23 mouse cellular contexts compared by ENCODE assay signal in the genomic region with DNA sequence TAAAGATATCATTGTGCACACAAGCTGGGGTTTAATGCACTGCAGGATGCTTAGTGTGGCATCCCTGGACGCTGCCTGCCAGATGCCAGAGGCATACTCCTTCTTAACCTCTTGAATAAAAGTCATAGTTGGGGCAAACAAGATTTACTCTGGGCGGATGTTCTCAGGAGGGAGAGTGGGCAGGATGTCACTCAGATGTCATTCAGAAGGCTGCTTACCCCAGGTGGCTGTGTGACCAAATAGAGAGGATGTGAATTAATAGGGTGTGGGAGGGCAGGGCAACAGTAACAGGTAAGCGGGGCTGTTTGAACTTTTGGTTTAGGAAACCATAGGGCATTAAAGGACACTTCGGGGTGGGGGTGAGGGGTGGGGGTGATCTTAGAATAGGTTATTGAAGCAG. TPM values are rescaled to one million over a fixed set of nuclear protein-coding genes. Genes with fewer than 3 reads are reported as not detected.
A peak's percentile ranks its signal among the peaks of the same experiment; 100 is the strongest.
DNase-seq lines count a peak whose midpoint lies in the region; ATAC-seq and TF ChIP-seq lines count a peak whose summit lies in the region.
"Had no signal": no experiment of that assay in that cellular context is flagged by ENCODE, and none has a peak within 500 bp of the region (broad histone marks: within the 10 kb centered on the region; RNA-seq: fewer than 3 reads in every experiment).

No protein-coding gene starts in this region.

- TF ChIP-seq CTCF in hindbrain, postnatal 0 days (IDR thresholded peaks at IDR 0.05; ENCODE audit: low read depth) = no peak
- no peak for TF ChIP-seq CTCF in cerebellum, adult 2 months (IDR thresholded peaks at IDR 0.05; ENCODE audit: borderline replicate concordance, insufficient read depth, low read depth, low read length)

- no peaks in the 10 kb centered on the region for H3K36me3 ChIP-seq in hindbrain, embryonic 13.5 days
- no peaks in the 10 kb centered on the region for H3K36me3 ChIP-seq in hindbrain, postnatal 0 days (ENCODE audit: insufficient read depth, low read length)
- no peaks in the 10 kb centered on the region for H3K36me3 ChIP-seq in neural tube, embryonic 13.5 days
- no peaks in the 10 kb centered on the region for H3K36me3 ChIP-seq in neural tube, embryonic 15.5 days
- H3K36me3 ChIP-seq: embryonic facial prominence, embryonic 12.5 days; embryonic facial prominence, embryonic 15.5 days; G1E had no signal

- no peak overlapping the region for H3K9ac ChIP-seq in hindbrain, embryonic 13.5 days
- no peak overlapping the region for H3K9ac ChIP-seq in hindbrain, postnatal 0 days (replicated peaks; ENCODE audit: low read length)
- no peak overlapping the region for H3K9ac ChIP-seq in neural tube, embryonic 13.5 days
- H3K9ac ChIP-seq in neural tube, embryonic 15.5 days (replicated peaks) = no peak overlapping the region
- H3K9ac ChIP-seq: embryonic facial prominence, embryonic 12.5 days; embryonic facial prominence, embryonic 15.5 days had no signal

- H3K4me3 ChIP-seq in hindbrain, embryonic 13.5 days = no peak overlapping the region
- no peak overlapping the region for H3K4me3 ChIP-seq in hindbrain, postnatal 0 days (ENCODE audit: low read length)
- no peak overlapping the region for H3K4me3 ChIP-seq in neural tube, embryonic 13.5 days
- H3K4me3 ChIP-seq in neural tube, embryonic 15.5 days (replicated peaks) = no peak overlapping the region
- H3K4me3 ChIP-seq in cerebellum, adult 2 months (replicated peaks; ENCODE audit: insufficient read depth, low read depth, low read length) = no peak overlapping the region
- H3K4me3 ChIP-seq: embryonic facial prominence, embryonic 12.5 days; embryonic facial prominence, embryonic 15.5 days had no signal

- DNase-seq in hindbrain, postnatal 0 days (ENCODE audit: low spot score) = no peak
- DNase-seq in heart, adult 18-20 months = no peak
- DNase-seq in cerebellum, adult 2 months = no peak
- DNase-seq: adrenal gland, adult 2 months; adrenal gland, postnatal 14 days; cerebellum, adult 11-12 months; cerebellum, adult 9-10 months; cerebellum, postnatal 14 days; gastrocnemius, postnatal 10 days; gastrocnemius, postnatal 36 days; kidney, adult 18-20 months; kidney, adult 9 months had no signal

- peak overlapping the region; percentile 17; the same call in 1 of the 2 replicates for H3K4me2 ChIP-seq in hindbrain, embryonic 13.5 days
- no peak overlapping the region for H3K4me2 ChIP-seq in hindbrain, postnatal 0 days (ENCODE audit: low read depth, low read length)
- H3K4me2 ChIP-seq in neural tube, embryonic 13.5 days = peak overlapping the region; percentile 5; the same call in 1 of the 2 replicates
- H3K4me2 ChIP-seq in neural tube, embryonic 15.5 days = no peak overlapping the region
- H3K4me2 ChIP-seq: embryonic facial prominence, embryonic 12.5 days; embryonic facial prominence, embryonic 15.5 days; heart, embryonic 11.5 days had no signal

- H3K9me3 ChIP-seq in hindbrain, embryonic 13.5 days = no peaks in the 10 kb centered on the region
- H3K9me3 ChIP-seq in hindbrain, postnatal 0 days (ENCODE audit: low read length) = no peaks in the 10 kb centered on the region
- 0 out of 2 replicates have a peak, but pooled peaks cover 6% of the 10 kb centered on the region for H3K9me3 ChIP-seq in neural tube, embryonic 13.5 days
- H3K9me3 ChIP-seq in neural tube, embryonic 15.5 days (replicated peaks) = no peaks in the 10 kb centered on the region
- H3K9me3 ChIP-seq: embryonic facial prominence, embryonic 12.5 days; embryonic facial prominence, embryonic 15.5 days; G1E had no signal

- WGBS in hindbrain, embryonic 13.5 days = 54% methylated on average over 4 of the region's 4 CpGs
- WGBS in hindbrain, postnatal 0 days = 57% methylated on average over 4 of the region's 4 CpGs
- WGBS in neural tube, embryonic 13.5 days = 70% methylated on average over 4 of the region's 4 CpGs
- 68% methylated on average over 4 of the region's 4 CpGs for WGBS in neural tube, embryonic 15.5 days
- WGBS in cerebellum, adult 2 months = 71% methylated on average over 4 of the region's 4 CpGs

- no peaks in the 10 kb centered on the region for H3K27me3 ChIP-seq in hindbrain, embryonic 13.5 days
- no peaks in the 10 kb centered on the region for H3K27me3 ChIP-seq in hindbrain, postnatal 0 days (ENCODE audit: insufficient read depth, low read length)
- no peaks in the 10 kb centered on the region for H3K27me3 ChIP-seq in neural tube, embryonic 13.5 days
- H3K27me3 ChIP-seq in neural tube, embryonic 15.5 days (replicated peaks) = no peaks in the 10 kb centered on the region
- H3K27me3 ChIP-seq in cerebellum, adult 2 months (ENCODE audit: control insufficient read depth, insufficient read depth, low read length) = no peaks in the 10 kb centered on the region
- H3K27me3 ChIP-seq: CH12.LX; embryonic facial prominence, embryonic 12.5 days; embryonic facial prominence, embryonic 15.5 days; Patski had no signal

- H3K4me1 ChIP-seq in hindbrain, embryonic 13.5 days (replicated peaks) = peaks cover 43% of the 10 kb centered on the region
- peaks cover 12% of the 10 kb centered on the region; the same call in 1 of the 2 replicates for H3K4me1 ChIP-seq in hindbrain, postnatal 0 days (ENCODE audit: insufficient read depth, low read length)
- peaks cover 39% of the 10 kb centered on the region for H3K4me1 ChIP-seq in neural tube, embryonic 13.5 days (replicated peaks)
- H3K4me1 ChIP-seq in neural tube, embryonic 15.5 days = peaks cover 40% of the 10 kb centered on the region
- H3K4me1 ChIP-seq in cerebellum, adult 2 months (ENCODE audit: control insufficient read depth, insufficient read depth, low read length) = peaks cover 7% of the 10 kb centered on the region

- peak overlapping the region; percentile 66; the same call in 1 of the 2 replicates for H3K27ac ChIP-seq in hindbrain, embryonic 13.5 days
- H3K27ac ChIP-seq in hindbrain, postnatal 0 days = no peak overlapping the region
- H3K27ac ChIP-seq in neural tube, embryonic 13.5 days (replicated peaks) = no peak overlapping the region
- no peak overlapping the region for H3K27ac ChIP-seq in neural tube, embryonic 15.5 days (replicated peaks)
- H3K27ac ChIP-seq in cerebellum, adult 2 months (ENCODE audit: insufficient read depth, low read length) = no peak overlapping the region
- H3K27ac ChIP-seq: embryonic facial prominence, embryonic 12.5 days; embryonic facial prominence, embryonic 15.5 days had no signal

- TF ChIP-seq POLR2A in cerebellum, adult 2 months (IDR thresholded peaks at IDR 0.05; ENCODE audit: borderline replicate concordance, insufficient read depth, low read length) = no peak

- ATAC-seq in hindbrain, embryonic 13.5 days (ENCODE audit: low FRiP score) = peak; percentile 14; the same call in 1 of the 2 replicates
- ATAC-seq in hindbrain, postnatal 0 days = no peak
- ATAC-seq in neural tube, embryonic 13.5 days (ENCODE audit: low read depth) = no peak
- no peak for ATAC-seq in neural tube, embryonic 15.5 days (ENCODE audit: low FRiP score)
- ATAC-seq in activated CD4-positive, CD25-positive, alpha-beta regulatory T cell, adult 4 months = peak; percentile 96
- ATAC-seq: forebrain, embryonic 16.5 days; Patski had no signal

RNA-seq across cellular contexts. Expression of a gene that starts 37.7 kb away (rescaled TPM):
- 30.0 and 30.5 TPM in 2 replicates for polyA plus RNA-seq in hindbrain, embryonic 13.5 days (2015; fragmentation: Nextera tagmentation; extraction: Ambion mirVana)
- 31.3 and 33.9 TPM in 2 replicates for total RNA-seq in hindbrain, postnatal 0 days (2014; rRNA removed)
- 17.8 and 17.9 TPM in 2 replicates for polyA plus RNA-seq in hindbrain, postnatal 0 days (2015; fragmentation: Nextera tagmentation; extraction: Ambion mirVana)
- 19.8 and 22.3 TPM in 2 replicates for polyA plus RNA-seq in neural tube, embryonic 13.5 days (2015; fragmentation: Nextera tagmentation; extraction: Ambion mirVana)
- polyA plus RNA-seq in neural tube, embryonic 15.5 days (2015; fragmentation: Nextera tagmentation; extraction: Ambion mirVana) = 19.0 and 20.8 TPM in 2 replicates
- polyA plus RNA-seq in activated CD4-positive, CD25-positive, alpha-beta regulatory T cell, adult 4 months (2017; shearing (Covaris generic)) = 1 to 10 TPM; 5.6 to 6.5 TPM
- 1 to 10 TPM; 4.7 to 5.0 TPM for total RNA-seq in heart, adult 18-20 months (2021)
- polyA plus RNA-seq in cerebellum, adult 2 months (2012; rRNA removed) = 4.7 and 5.5 TPM in 2 replicates

Comparison
In these comparisons a context has a peak if more than half of its experiments do, and no peak if none do; other contexts are left out.
1. ATAC-seq: peak in hindbrain, embryonic 13.5 days (single experiment) and activated CD4-positive, CD25-positive, alpha-beta regulatory T cell, adult 4 months (single experiment); none in hindbrain, postnatal 0 days (single experiment), neural tube, embryonic 13.5 days (single experiment) and neural tube, embryonic 15.5 days (single experiment).
2. H3K4me2 ChIP-seq: peak in hindbrain, embryonic 13.5 days (single experiment) and neural tube, embryonic 13.5 days (single experiment); none in hindbrain, postnatal 0 days (single experiment) and neural tube, embryonic 15.5 days (single experiment).